19 mouse cellular contexts compared by ENCODE assay signal in the genomic region with DNA sequence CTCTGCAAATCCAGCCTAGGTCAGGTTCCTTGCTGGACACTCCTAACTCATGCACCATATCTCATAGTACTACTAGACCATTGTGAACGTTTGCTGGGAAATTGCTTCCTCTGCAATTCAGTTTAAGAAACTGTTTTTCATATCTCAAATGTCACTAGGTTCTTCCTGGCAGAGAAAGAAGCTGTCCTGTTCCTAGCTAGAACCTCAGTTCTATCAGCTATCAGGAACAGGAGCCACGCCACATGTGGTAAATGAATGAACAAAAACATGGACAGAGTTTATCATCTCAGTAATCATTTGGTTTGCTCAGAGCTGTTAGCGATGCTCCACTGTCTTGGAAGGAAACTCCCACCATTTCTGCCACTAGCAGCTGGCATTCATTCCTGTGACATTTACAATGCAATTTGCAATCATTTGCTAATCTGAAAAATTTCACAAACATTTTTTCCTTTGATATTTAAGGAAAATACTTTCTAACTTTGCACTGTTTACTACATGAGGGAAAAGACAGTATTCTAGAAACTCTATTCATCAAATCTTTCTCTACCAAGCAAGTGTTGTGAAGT.
"Had no signal": no experiment of that assay in that cellular context is flagged by ENCODE, and none has a peak within 500 bp of the region (broad histone marks: within the 10 kb centered on the region; RNA-seq: fewer than 3 reads in every experiment).

No protein-coding gene starts in this region.

- H3K9me3 ChIP-seq: intestine, embryonic 15.5 days; limb, embryonic 12.5 days; limb, embryonic 15.5 days; liver, embryonic 12.5 days; liver, embryonic 15.5 days; midbrain, embryonic 10.5 days had no signal

- H3K4me1 ChIP-seq: intestine, embryonic 15.5 days; limb, embryonic 12.5 days; midbrain, embryonic 10.5 days had no signal

- H3K4me2 ChIP-seq: intestine, embryonic 15.5 days; limb, embryonic 12.5 days; limb, embryonic 15.5 days; liver, embryonic 12.5 days; liver, embryonic 15.5 days had no signal

- DNase-seq: kidney, adult 11 months; kidney, adult 9 months; kidney, postnatal 25 days; layer of hippocampus, adult 9-11 months; left cerebral cortex, postnatal 4 days; lung, adult 2 months; lung, postnatal 14 days; lung, postnatal 4 days; midbrain, embryonic 14.5 days; thymus, adult 2 months; thymus, postnatal 14 days; thymus, postnatal 4 days had no signal

- H3K27ac ChIP-seq: intestine, embryonic 15.5 days; left cerebral cortex, adult 2 months; limb, embryonic 12.5 days; limb, embryonic 15.5 days; liver, embryonic 12.5 days; liver, embryonic 15.5 days; midbrain, embryonic 10.5 days had no signal

- H3K36me3 ChIP-seq: intestine, embryonic 15.5 days; limb, embryonic 12.5 days; limb, embryonic 15.5 days; liver, embryonic 12.5 days; liver, embryonic 15.5 days; midbrain, embryonic 10.5 days had no signal

- ATAC-seq: intestine, embryonic 15.5 days had no signal

- H3K27me3 ChIP-seq: intestine, embryonic 15.5 days; limb, embryonic 15.5 days had no signal

- H3K9ac ChIP-seq: intestine, embryonic 15.5 days; limb, embryonic 12.5 days; limb, embryonic 15.5 days; liver, embryonic 12.5 days; liver, embryonic 15.5 days had no signal

- H3K4me3 ChIP-seq: intestine, embryonic 15.5 days; left cerebral cortex, adult 2 months; limb, embryonic 12.5 days; limb, embryonic 15.5 days; liver, embryonic 12.5 days; liver, embryonic 15.5 days; midbrain, embryonic 10.5 days had no signal
